Mouse (Mus musculus): Measurements from ENCODE around the gene Pofut2.

Pofut2 gene

GRCm38 (mm10) chr10:77315682-77316081 is 56.7 kb downstream of the Pofut2 start:
- no peak for DNase-seq (ENCODE audit: low read depth)
